ENCODE assay signal across 19 mouse cellular contexts in the genomic region with DNA sequence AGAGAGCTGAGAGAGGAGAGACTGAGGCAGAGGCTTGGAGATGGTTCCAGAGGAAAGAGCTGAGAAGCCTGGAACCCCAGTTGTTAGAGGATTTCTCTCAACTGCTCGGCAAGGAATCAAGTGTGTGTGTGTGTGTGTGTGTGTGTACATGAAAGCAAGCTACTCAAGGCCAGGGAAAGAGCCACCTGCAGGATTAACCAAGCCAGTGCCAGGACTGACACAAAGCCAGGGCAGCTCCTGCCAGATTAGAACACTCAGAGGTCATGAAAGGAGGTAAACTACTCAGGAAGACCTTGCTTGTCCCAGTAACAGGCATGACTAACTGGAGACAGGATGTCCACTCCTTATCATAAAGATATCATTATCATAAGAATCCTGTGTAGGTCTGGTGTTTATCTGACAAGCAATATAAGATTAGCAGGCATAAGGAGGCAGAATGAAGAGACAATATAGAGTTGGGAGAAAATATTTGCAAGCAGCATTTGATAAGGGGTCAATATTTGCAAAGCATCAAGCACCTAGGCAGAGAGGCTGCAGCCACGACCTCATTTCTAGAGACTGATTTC. TPM values are rescaled to one million over a fixed set of nuclear protein-coding genes. Genes with fewer than 3 reads are reported as not detected.
A peak's percentile ranks its signal among the peaks of the same experiment; 100 is the strongest.
DNase-seq lines count a peak whose midpoint lies in the region; ATAC-seq and TF ChIP-seq lines count a peak whose summit lies in the region.
"Had no signal": no experiment of that assay in that cellular context is flagged by ENCODE, and none has a peak within 500 bp of the region (broad histone marks: within the 10 kb centered on the region; RNA-seq: fewer than 3 reads in every experiment).

No protein-coding gene starts in this region.

- peaks cover 0 to 13% of the 10 kb centered on the region in 2 experiments; a peak in 3 of 4 replicates for H3K4me1 ChIP-seq in liver, embryonic 14.5 days (replicated peaks; ENCODE audit: control insufficient read depth in 2 of 2, insufficient read depth in 2 of 2, low read length in 1 of 2)

- no peak for TF ChIP-seq EP300 in liver, embryonic 14.5 days (IDR thresholded peaks at IDR 0.05; ENCODE audit: low read depth)

- 0 out of 2 replicates have a peak, but pooled peaks have one; percentile 24 for TF ChIP-seq CTCF in liver, embryonic 14.5 days (IDR thresholded peaks at IDR 0.05; ENCODE audit: low read depth)

- no peaks in the 10 kb centered on the region for H3K36me3 ChIP-seq in liver, embryonic 14.5 days (replicated peaks; ENCODE audit: control insufficient read depth, insufficient read depth, low read depth)
- H3K36me3 ChIP-seq: embryonic facial prominence, embryonic 10.5 days; hindbrain, embryonic 15.5 days; limb, embryonic 13.5 days; neural tube, embryonic 13.5 days had no signal

- no peak overlapping the region for H3K4me2 ChIP-seq in liver, embryonic 14.5 days (ENCODE audit: low read depth)
- H3K4me2 ChIP-seq: hindbrain, embryonic 15.5 days; limb, embryonic 13.5 days; neural tube, embryonic 13.5 days had no signal

- H3K27ac ChIP-seq in liver, embryonic 14.5 days, result no peak overlapping the region
- H3K27ac ChIP-seq: embryonic facial prominence, embryonic 10.5 days; hindbrain, embryonic 15.5 days; limb, embryonic 13.5 days; neural tube, embryonic 13.5 days had no signal

- H3K9ac ChIP-seq in liver, embryonic 14.5 days (replicated peaks), result no peak overlapping the region
- H3K9ac ChIP-seq: hindbrain, embryonic 15.5 days; limb, embryonic 13.5 days; neural tube, embryonic 13.5 days had no signal

- no peak overlapping the region for H3K4me3 ChIP-seq in liver, embryonic 14.5 days (ENCODE audit: insufficient read depth in 1 of 2, low read depth in 2 of 2, low read length in 2 of 2)
- H3K4me3 ChIP-seq: embryonic facial prominence, embryonic 10.5 days; hindbrain, embryonic 15.5 days; limb, embryonic 13.5 days; neural tube, embryonic 13.5 days had no signal

- no peak for ATAC-seq in liver, embryonic 14.5 days (ENCODE audit: insufficient read depth)

- no peaks in the 10 kb centered on the region for H3K27me3 ChIP-seq in liver, embryonic 14.5 days (ENCODE audit: control insufficient read depth, insufficient read depth, low read length)
- H3K27me3 ChIP-seq: hindbrain, embryonic 15.5 days; limb, embryonic 13.5 days; neural tube, embryonic 13.5 days had no signal

- 18% methylated on average over 2 of the region's 2 CpGs for WGBS in liver, embryonic 14.5 days (ENCODE audit: insufficient replicate concordance)

- no peak for DNase-seq in liver, embryonic 14.5 days (ENCODE audit: low read depth in 3 of 3, low spot score in 3 of 3)
- DNase-seq in liver, result no peak
- peak; percentile 11 for DNase-seq in 3T3-L1 (ENCODE audit: low read depth, low spot score)
- peak; percentile 80 for DNase-seq in 416B (ENCODE audit: low read depth)
- peak; percentile 43 for DNase-seq in induced T-regulatory cell, adult 2 months (ENCODE audit: low read depth)
- DNase-seq in neural tube, embryonic 10.5 days (ENCODE audit: extremely low spot score, low spot score), result no peak
- no peak for DNase-seq in kidney, postnatal 4 days
- DNase-seq: cerebellum, adult 9-11 months; heart, adult 18-20 months; heart, postnatal 10 days; kidney, adult 9 months; lung, postnatal 10 days; midbrain, embryonic 14.5 days; retina, postnatal 1 day; spleen, adult 18-20 months had no signal

- no peaks in the 10 kb centered on the region for H3K9me3 ChIP-seq in liver, embryonic 14.5 days (ENCODE audit: control insufficient read depth, low read length)
- H3K9me3 ChIP-seq: embryonic facial prominence, embryonic 10.5 days; hindbrain, embryonic 15.5 days; limb, embryonic 13.5 days; neural tube, embryonic 13.5 days had no signal

RNA-seq across cellular contexts. Expression of gene AI467606, which starts 10.4 kb away (rescaled TPM):
- 5.3 and 6.4 TPM in 2 replicates for polyA plus RNA-seq in liver, embryonic 14.5 days (2012; rRNA removed)
- polyA plus RNA-seq in liver, embryonic 14.5 days (2014; fragmentation: Nextera tagmentation; extraction: Ambion mirVana), result 7.6 and 8.5 TPM in 2 replicates

RNA-seq across cellular contexts. Expression of gene Zg16, which starts 14.4 kb away (rescaled TPM):
- 0.08 and 0.11 TPM in 2 replicates for polyA plus RNA-seq in liver, embryonic 14.5 days (2012; rRNA removed)
- polyA plus RNA-seq in liver, embryonic 14.5 days (2014; fragmentation: Nextera tagmentation; extraction: Ambion mirVana), result not detected in 2 replicates
- polyA plus RNA-seq: embryonic facial prominence, embryonic 10.5 days; hindbrain, embryonic 15.5 days; limb, embryonic 13.5 days; midbrain, embryonic 14.5 days; neural tube, embryonic 13.5 days had no signal

RNA-seq across cellular contexts. Expression of gene Qprt, which starts 20.5 kb away (rescaled TPM):
- 35.6 and 35.9 TPM in 2 replicates for polyA plus RNA-seq in liver, embryonic 14.5 days (2012; rRNA removed)
- 48.6 and 49.2 TPM in 2 replicates for polyA plus RNA-seq in liver, embryonic 14.5 days (2014; fragmentation: Nextera tagmentation; extraction: Ambion mirVana)

RNA-seq across cellular contexts. Expression of gene Spn, which starts 36.1 kb away (rescaled TPM):
- 8.0 and 10.8 TPM in 2 replicates for polyA plus RNA-seq in liver, embryonic 14.5 days (2012; rRNA removed)
- polyA plus RNA-seq in liver, embryonic 14.5 days (2014; fragmentation: Nextera tagmentation; extraction: Ambion mirVana), result 7.9 and 8.0 TPM in 2 replicates
- polyA plus RNA-seq: midbrain, embryonic 14.5 days had no signal

RNA-seq across cellular contexts. Expression of gene Kif22, which starts 59.3 kb away (rescaled TPM):
- 43.8 and 60.1 TPM in 2 replicates for polyA plus RNA-seq in liver, embryonic 14.5 days (2012; rRNA removed)
- polyA plus RNA-seq in liver, embryonic 14.5 days (2014; fragmentation: Nextera tagmentation; extraction: Ambion mirVana), result 101 and 112 TPM in 2 replicates

Comparison
In these comparisons a context has a peak if more than half of its experiments do, and no peak if none do; other contexts are left out.
1. DNase-seq: peak in 3T3-L1 (single experiment), 416B (single experiment) and induced T-regulatory cell, adult 2 months (single experiment); none in liver, embryonic 14.5 days (0 of 3), liver (single experiment), neural tube, embryonic 10.5 days (single experiment) and kidney, postnatal 4 days (0 of 2).